Mouse (Mus musculus): ENCODE measurements around the gene Nf1. TPM values are rescaled to one million over a fixed set of nuclear protein-coding genes. Genes with fewer than 3 reads are reported as not detected.

Nf1 gene
- polyA plus RNA-seq, 1 experiment from 2014 or later: 2.5 TPM

Other genes with a start within 250 kb of the Nf1 start
- gene Ksr1, start 193.3 kb upstream of the Nf1 start, polyA plus RNA-seq (2016; fragmentation: Nextera tagmentation; extraction: Ambion mirVana): 2.4 and 3.1 TPM in 2 replicates
- gene Wsb1, start 85.0 kb upstream of the Nf1 start, polyA plus RNA-seq (2016; fragmentation: Nextera tagmentation; extraction: Ambion mirVana): 56.4 and 61.6 TPM in 2 replicates
- gene Gm9964, start 42.8 kb upstream of the Nf1 start, polyA plus RNA-seq (2016; fragmentation: Nextera tagmentation; extraction: Ambion mirVana): not detected in 2 replicates
- 0.12 TPM in 1 of 2 replicates, not detected in the other for gene Omg, start 164.4 kb downstream of the Nf1 start, polyA plus RNA-seq (2016; fragmentation: Nextera tagmentation; extraction: Ambion mirVana)
- 4.3 and 4.6 TPM in 2 replicates for gene Evi2b, start 184.1 kb downstream of the Nf1 start, polyA plus RNA-seq (2016; fragmentation: Nextera tagmentation; extraction: Ambion mirVana)
- 0.66 and 0.77 TPM in 2 replicates for gene Evi2, start 190.9 kb downstream of the Nf1 start, polyA plus RNA-seq (2016; fragmentation: Nextera tagmentation; extraction: Ambion mirVana)
- gene Evi2a, start 190.9 kb downstream of the Nf1 start, polyA plus RNA-seq (2016; fragmentation: Nextera tagmentation; extraction: Ambion mirVana): 3.4 and 4.2 TPM in 2 replicates

Data from liver, embryonic 12.5 days (tissue).